Mouse (Mus musculus) lung, embryonic 14.5 days (tissue): ENCODE data around the gene Rrp9. TPM values are rescaled to one million over a fixed set of nuclear protein-coding genes. Genes with fewer than 3 reads are reported as not detected.

ENCODE experiments used
- ATAC-seq: fragments of 200-750 bp; cut with Nextera tagmentation; 2 replicates; pipeline ENCODE4 v1.8.0; 2017; ENCODE audit warnings: mild to moderate bottlenecking, moderate TSS enrichment, moderate library complexity; ENCODE audit not compliant: insufficient read depth
- DNase-seq: peaks from one replicate; pipeline ENCODE4 v3.0.0-alpha.2; 2015
- H3K27ac ChIP-seq: fragments of 300-500 bp; sonication (generic); 2 replicates; pipeline ENCODE4 v1.5.1; 2014; ENCODE audit warnings: low read depth, mild to moderate bottlenecking, moderate library complexity
- H3K27me3 ChIP-seq: fragments of 300-500 bp; sonication (generic); 2 replicates; pipeline ENCODE4 v1.6.1; 2014; ENCODE audit warnings: low read length, control low read depth; ENCODE audit not compliant: insufficient read depth
- H3K36me3 ChIP-seq: fragments of 300-500 bp; sonication (generic); 2 replicates; pipeline ENCODE4 v1.6.1; 2014; ENCODE audit warnings: control low read depth; ENCODE audit not compliant: insufficient read depth
- H3K4me1 ChIP-seq: fragments of 300-500 bp; sonication (generic); 2 replicates; pipeline ENCODE4 v1.6.1; 2014; ENCODE audit warnings: antibody characterized with exemption, control low read depth; ENCODE audit not compliant: insufficient read depth
- H3K4me2 ChIP-seq: fragments of 300-500 bp; sonication (generic); 2 replicates; pipeline ENCODE4 v1.6.1; 2014; ENCODE audit warnings: mild to moderate bottlenecking
- H3K4me3 ChIP-seq: fragments of 300-500 bp; sonication (generic); 2 replicates; pipeline ENCODE4 v1.5.1; 2014; ENCODE audit warnings: low read depth, low read length
- H3K9ac ChIP-seq: fragments of 300-500 bp; sonication (generic); 2 replicates; pipeline ENCODE4 v1.6.1; 2014
- H3K9me3 ChIP-seq: fragments of 300-500 bp; sonication (generic); 2 replicates; pipeline ENCODE4 v1.6.1; 2016; ENCODE audit warnings: low read depth, low read length, control low read depth
- CTCF ChIP-seq: IDR thresholded peaks from 2 replicates; pipeline ENCODE4 v1.5.1; 2016; ENCODE audit warnings: antibody characterized with exemption, low read depth
- WGBS: fragments of 180-500 bp; shearing (Covaris S2); extraction: QIAGEN DNeasy Blood & Tissue Kit; methylation state at CpG from one replicate; pipeline ENCODE4 v1.1.7; 2014; 5-methylcytosine and 5-hydroxymethylcytosine counted together
- polyA plus RNA-seq: library from polyadenylated mRNA; unstranded; fragments of >200 nt; fragmentation: Nextera tagmentation; extraction: Ambion mirVana; gene quantifications from 2 replicates; pipeline ENCODE4 v1.2.1, GENCODE M21; 2014

Gene Rrp9
- polyA plus RNA-seq, 1 experiment from 2014 or later, result 52.7 TPM

DNA sequence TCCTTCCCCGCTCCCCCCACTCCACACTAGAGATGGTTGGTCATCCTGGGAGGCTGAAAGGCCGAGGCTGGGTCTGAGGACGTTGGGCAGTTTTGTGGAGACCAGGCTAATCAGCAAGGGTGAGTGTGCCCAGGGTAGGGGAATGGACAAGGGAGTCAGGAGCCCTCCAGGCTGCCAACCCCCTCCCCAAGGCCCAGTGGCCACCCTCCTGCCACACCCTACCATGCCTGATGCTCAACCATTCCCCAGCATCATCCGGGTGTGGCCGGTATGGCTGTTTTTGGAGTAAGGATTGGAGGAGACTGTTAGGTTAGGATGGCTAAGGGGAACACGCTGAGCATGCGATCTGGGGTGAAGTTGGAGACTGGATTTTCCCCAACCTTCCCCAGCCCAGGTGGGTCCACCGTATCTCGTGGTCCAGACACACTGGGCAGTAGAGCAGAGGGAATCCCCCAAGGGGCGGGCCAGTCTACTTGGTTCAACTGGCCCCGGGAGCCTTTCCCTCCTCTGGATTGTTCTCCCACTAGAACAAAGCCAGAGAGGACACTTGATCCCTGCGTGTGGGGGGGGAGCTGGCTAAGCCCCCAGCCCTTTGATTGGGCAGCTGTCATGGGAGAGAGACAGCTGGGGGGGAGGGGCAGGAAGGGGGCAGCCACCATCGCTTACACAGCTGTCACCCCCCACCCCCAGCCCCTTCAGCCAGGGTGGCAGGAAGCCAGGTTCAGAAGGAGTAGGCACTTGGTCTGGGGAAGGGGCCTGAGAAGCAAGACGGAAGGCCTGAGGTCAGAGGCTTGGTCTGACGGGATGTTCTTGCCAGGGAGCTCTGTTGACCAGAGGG, 19.2 kb upstream of the Rrp9 start:
- Histone ChIP-seq H3K4me3 (peak overlapping the region; percentile 69), H3K27ac (peak overlapping the region; percentile 91), H3K4me2 (peak overlapping the region; percentile 97), H3K9ac (peak overlapping the region; percentile 73), H3K9me3 (no peaks in the 10 kb centered on the region), H3K36me3 (peaks cover 24% of the 10 kb centered on the region; the same call in 1 of the 2 replicates), H3K4me1 (peaks cover 33% of the 10 kb centered on the region), H3K27me3 (no peaks in the 10 kb centered on the region)
- DNase-seq, result peak; percentile 74
- no peak for TF ChIP-seq CTCF
- ATAC-seq, result peak; percentile 22; the same call in 1 of the 2 replicates
- 23% methylated on average over 15 of the region's 15 CpGs for WGBS

DNA sequence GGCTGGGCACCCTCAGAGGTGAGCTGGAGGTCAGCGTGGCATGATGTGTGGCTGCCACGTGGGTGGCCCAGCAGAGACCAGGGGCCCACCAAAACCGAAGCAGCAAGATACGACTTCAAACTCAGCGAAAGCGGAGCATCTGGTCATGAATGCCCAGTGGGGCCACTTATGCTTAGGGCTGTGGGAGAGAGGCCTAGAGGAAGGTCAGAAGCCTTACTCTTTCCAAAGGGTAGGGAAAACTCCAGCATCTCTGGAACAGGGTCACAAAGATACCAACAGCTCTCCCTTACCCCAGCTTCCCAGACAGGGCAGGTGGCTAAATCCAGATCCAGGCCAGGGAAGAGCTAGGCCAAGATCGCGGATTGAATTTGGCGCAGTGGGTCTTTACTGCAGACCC, 18.6 kb upstream of the Rrp9 start:
- no peak for ATAC-seq
- peak overlapping the region; percentile 33 for H3K9ac ChIP-seq
- H3K4me2 ChIP-seq, result peak overlapping the region; percentile 97
- WGBS, result 40% methylated on average over 9 of the region's 9 CpGs
- DNase-seq, result no peak
- H3K27ac ChIP-seq, result peak overlapping the region; percentile 91
- no peaks in the 10 kb centered on the region for H3K9me3 ChIP-seq
- TF ChIP-seq CTCF, result no peak
- H3K4me1 ChIP-seq, result peaks cover 32% of the 10 kb centered on the region
- H3K36me3 ChIP-seq, result peaks cover 30% of the 10 kb centered on the region
- H3K4me3 ChIP-seq, result peak overlapping the region; percentile 3; the same call in 1 of the 2 replicates
- no peaks in the 10 kb centered on the region for H3K27me3 ChIP-seq

DNA sequence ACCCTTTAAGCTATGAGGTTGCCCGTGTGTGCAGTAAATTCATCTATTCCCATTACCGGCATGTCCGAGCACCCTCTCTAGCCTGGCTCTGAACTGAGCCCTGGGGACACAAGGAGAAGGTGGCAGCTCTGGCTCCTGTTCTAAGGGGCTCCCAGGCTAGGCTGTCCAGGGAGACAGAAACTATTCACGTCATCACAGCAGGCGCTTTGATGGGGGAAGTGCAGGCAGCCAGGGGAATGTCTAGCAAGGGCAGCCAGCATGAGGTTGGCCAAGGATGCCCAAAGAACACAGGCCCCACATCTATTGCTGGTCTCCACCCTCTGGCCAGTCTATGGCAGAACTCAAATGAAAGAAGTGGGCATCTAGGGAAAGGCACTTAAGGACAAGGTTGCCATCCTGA, 17.8 kb upstream of the Rrp9 start:
- H3K36me3 ChIP-seq, result peaks cover 36% of the 10 kb centered on the region
- no peak overlapping the region for H3K9ac ChIP-seq
- peaks cover 26% of the 10 kb centered on the region for H3K4me1 ChIP-seq
- TF ChIP-seq CTCF, result no peak
- no peak overlapping the region for H3K4me2 ChIP-seq
- no peak overlapping the region for H3K4me3 ChIP-seq
- H3K27me3 ChIP-seq, result no peaks in the 10 kb centered on the region
- ATAC-seq, result no peak
- no peaks in the 10 kb centered on the region for H3K9me3 ChIP-seq
- 75% methylated on average over 5 of the region's 5 CpGs for WGBS
- DNase-seq, result no peak
- no peak overlapping the region for H3K27ac ChIP-seq

DNA sequence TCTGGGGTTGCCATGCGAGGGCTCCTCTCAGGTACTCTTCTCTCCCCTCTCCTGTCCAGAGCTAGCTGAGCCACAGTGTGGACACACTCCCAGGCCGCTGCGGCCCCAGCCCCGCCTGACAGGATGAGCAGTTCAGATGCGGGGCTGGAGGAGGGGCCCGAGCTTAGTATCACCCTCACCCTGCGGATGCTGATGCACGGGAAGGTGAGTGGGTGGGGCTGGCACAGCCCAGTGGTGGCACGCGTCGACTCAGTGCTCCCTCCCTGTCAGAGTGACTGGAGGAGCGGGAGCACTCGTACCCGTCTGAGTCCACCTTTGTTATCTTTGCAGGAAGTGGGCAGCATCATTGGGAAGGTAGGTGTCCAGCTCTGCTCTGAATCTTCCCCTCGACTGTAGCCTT, 15.8 kb upstream of the Rrp9 start:
- Histone ChIP-seq H3K9ac (no peak overlapping the region), H3K27me3 (no peaks in the 10 kb centered on the region), H3K4me3 (no peak overlapping the region), H3K4me1 (peaks cover 20% of the 10 kb centered on the region), H3K4me2 (no peak overlapping the region), H3K27ac (no peak overlapping the region), H3K9me3 (no peaks in the 10 kb centered on the region), H3K36me3 (peaks cover 53% of the 10 kb centered on the region)
- 71% methylated on average over 15 of the region's 15 CpGs for WGBS
- no peak for TF ChIP-seq CTCF
- ATAC-seq (no peak), DNase-seq (no peak)

- DNase-seq (no peak), ATAC-seq (no peak)
- Histone ChIP-seq H3K4me1 (peaks cover 17% of the 10 kb centered on the region), H3K4me2 (no peak overlapping the region), H3K36me3 (peaks cover 53% of the 10 kb centered on the region), H3K9me3 (no peaks in the 10 kb centered on the region), H3K27me3 (no peaks in the 10 kb centered on the region), H3K9ac (no peak overlapping the region), H3K4me3 (no peak overlapping the region), H3K27ac (no peak overlapping the region)
- 73% methylated on average over 18 of the region's 18 CpGs for WGBS
- TF ChIP-seq CTCF, result no peak
Observed at GRCm38 (mm10) chr9:106460401-106461025, 15.2 kb upstream of the Rrp9 start.

DNA sequence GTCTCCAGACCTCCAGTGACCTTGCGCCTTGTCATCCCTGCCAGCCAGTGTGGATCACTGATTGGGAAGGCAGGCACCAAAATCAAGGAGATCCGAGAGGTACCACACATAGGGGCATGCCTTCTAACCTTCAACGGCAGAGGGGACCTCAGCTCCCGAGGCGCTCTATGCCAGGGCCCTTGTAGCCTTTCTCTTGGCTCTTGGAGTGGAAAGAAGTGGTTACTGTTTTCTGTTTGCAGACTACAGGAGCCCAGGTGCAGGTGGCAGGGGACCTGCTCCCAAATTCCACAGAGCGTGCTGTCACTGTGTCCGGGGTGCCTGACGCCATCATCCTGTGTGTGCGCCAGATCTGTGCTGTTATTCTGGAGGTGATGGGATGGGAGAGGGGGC, 14.7 kb upstream of the Rrp9 start:
- WGBS, result 83% methylated on average over 9 of the region's 9 CpGs
- H3K36me3 ChIP-seq, result peaks cover 53% of the 10 kb centered on the region
- ATAC-seq, result no peak

More for the DNA sequence above, 14.7 kb upstream of the Rrp9 start:
- Histone ChIP-seq H3K4me1 (peaks cover 12% of the 10 kb centered on the region), H3K4me2 (no peak overlapping the region), H3K27ac (no peak overlapping the region), H3K9me3 (no peaks in the 10 kb centered on the region), H3K9ac (no peak overlapping the region), H3K27me3 (no peaks in the 10 kb centered on the region), H3K4me3 (no peak overlapping the region)
- no peak for DNase-seq
- no peak for TF ChIP-seq CTCF
